Mouse (Mus musculus) intestine, embryonic 14.5 days (tissue): ENCODE measurements at regions not wholly inside any gene's neighbourhood (a gene's known extent, or its start where the extent isn't known, plus 50 kb on each side); places are given as distances from the start of the nearest gene placed in this dataset.

Experiments
- ATAC-seq: fragments of 200-750 bp; cut with Nextera tagmentation; replicated peaks from 2 replicates; pipeline ENCODE4 v1.8.0; 2017; ENCODE audit warnings: low read depth, moderate number of reproducible peaks, moderate TSS enrichment, moderate library complexity; ENCODE audit not compliant: low FRiP score, low TSS enrichment
- DNase-seq: peaks from one replicate; pipeline ENCODE4 v3.0.0-alpha.2; 2018; ENCODE audit warnings: low spot score
- H3K27ac ChIP-seq: fragments of 300-500 bp; sonication (generic); 2 replicates; pipeline ENCODE4 v1.5.1; 2014; ENCODE audit warnings: low read depth, mild to moderate bottlenecking, control low read depth
- H3K27me3 ChIP-seq: fragments of 300-500 bp; sonication (generic); replicated peaks from 2 replicates; pipeline ENCODE4 v1.6.1; 2014; ENCODE audit warnings: low read length, control low read depth; ENCODE audit not compliant: control insufficient read depth, insufficient read depth
- H3K36me3 ChIP-seq: fragments of 300-500 bp; sonication (generic); 2 replicates; pipeline ENCODE4 v1.6.1; 2014; ENCODE audit warnings: low read length, control low read depth; ENCODE audit not compliant: control insufficient read depth, insufficient read depth
- H3K4me1 ChIP-seq: fragments of 300-500 bp; sonication (generic); replicated peaks from 2 replicates; pipeline ENCODE4 v1.6.1; 2014; ENCODE audit warnings: low read length, control low read depth, mixed read lengths; ENCODE audit not compliant: control insufficient read depth, insufficient read depth
- H3K4me2 ChIP-seq: fragments of 300-500 bp; sonication (generic); 2 replicates; pipeline ENCODE4 v1.6.1; 2014; ENCODE audit warnings: low read length
- H3K4me3 ChIP-seq: fragments of 300-500 bp; sonication (generic); 2 replicates; pipeline ENCODE4 v1.5.1; 2014; ENCODE audit warnings: low read depth, low read length, control low read depth, mixed read lengths
- H3K9ac ChIP-seq: fragments of 300-500 bp; sonication (generic); 2 replicates; pipeline ENCODE4 v1.6.1; 2014; ENCODE audit warnings: mild to moderate bottlenecking, low read length
- H3K9me3 ChIP-seq: fragments of 300-500 bp; sonication (generic); 2 replicates; pipeline ENCODE4 v1.6.1; 2016; ENCODE audit warnings: low read length, control low read depth; ENCODE audit not compliant: control insufficient read depth
- WGBS: fragments of 180-500 bp; shearing (Covaris S2); extraction: QIAGEN DNeasy Blood & Tissue Kit; methylation state at CpG from one replicate; pipeline ENCODE4 v1.1.7; 2014; 5-methylcytosine and 5-hydroxymethylcytosine counted together

- Histone ChIP-seq H3K36me3 (no peaks in the 10 kb centered on the region), H3K9ac (no peak overlapping the region), H3K27ac (no peak overlapping the region), H3K4me3 (no peak overlapping the region), H3K4me2 (no peak overlapping the region), H3K27me3 (no peaks in the 10 kb centered on the region), H3K4me1 (no peaks in the 10 kb centered on the region), H3K9me3 (no peaks in the 10 kb centered on the region)
- no peak for DNase-seq
- 68% methylated on average over 6 of the region's 6 CpGs for WGBS
- no peak for ATAC-seq
Observed at GRCm38 (mm10) chr1:184402985-184403384, 329.4 kb downstream of the Hlx start.

GRCm38 (mm10) chr1:184395215-184395614, 337.2 kb downstream of the Hlx start:
- WGBS: 52% methylated on average over 15 of the region's 15 CpGs
- H3K27me3 ChIP-seq: no peaks in the 10 kb centered on the region
- peak overlapping the region; percentile 25 for H3K4me2 ChIP-seq
- H3K36me3 ChIP-seq: no peaks in the 10 kb centered on the region
- H3K9me3 ChIP-seq: no peaks in the 10 kb centered on the region
- no peak overlapping the region for H3K9ac ChIP-seq
- no peaks in the 10 kb centered on the region; the same call in 1 of the 2 replicates for H3K4me1 ChIP-seq
- H3K27ac ChIP-seq: peak overlapping the region; percentile 68; the same call in 1 of the 2 replicates
- no peak for ATAC-seq
- peak; percentile 77 for DNase-seq
- no peak overlapping the region for H3K4me3 ChIP-seq

GRCm38 (mm10) chr1:184394559-184395194, 337.7 kb downstream of the Hlx start:
- peak overlapping the region; percentile 68 for H3K27ac ChIP-seq
- H3K4me3 ChIP-seq: no peak overlapping the region
- H3K27me3 ChIP-seq: no peaks in the 10 kb centered on the region
- ATAC-seq (no peak), DNase-seq (no peak)
- peak overlapping the region; percentile 25 for H3K4me2 ChIP-seq
- WGBS: 39% methylated on average over 12 of the region's 12 CpGs
- H3K9me3 ChIP-seq: no peaks in the 10 kb centered on the region
- no peaks in the 10 kb centered on the region for H3K36me3 ChIP-seq
- no peak overlapping the region for H3K9ac ChIP-seq
- H3K4me1 ChIP-seq: no peaks in the 10 kb centered on the region; the same call in 1 of the 2 replicates

GRCm38 (mm10) chr1:184384088-184384823, 348.2 kb downstream of the Hlx start:
- H3K27ac ChIP-seq: no peak overlapping the region
- no peak overlapping the region for H3K4me2 ChIP-seq
- H3K9me3 ChIP-seq: no peaks in the 10 kb centered on the region
- H3K27me3 ChIP-seq: no peaks in the 10 kb centered on the region
- H3K36me3 ChIP-seq: no peaks in the 10 kb centered on the region
- DNase-seq (no peak), ATAC-seq (no peak)
- no peaks in the 10 kb centered on the region for H3K4me1 ChIP-seq
- no peak overlapping the region for H3K9ac ChIP-seq
- H3K4me3 ChIP-seq: no peak overlapping the region
- WGBS: 77% methylated on average over 7 of the region's 7 CpGs

- no peak overlapping the region for H3K9ac ChIP-seq
- no peak overlapping the region for H3K27ac ChIP-seq
- no peak overlapping the region for H3K4me3 ChIP-seq
- WGBS: 79% methylated on average over 1 of the region's 1 CpGs
- ATAC-seq (no peak), DNase-seq (no peak)
- no peaks in the 10 kb centered on the region for H3K27me3 ChIP-seq
- 0 out of 2 replicates have a peak, but pooled peaks cover 3% of the 10 kb centered on the region for H3K9me3 ChIP-seq
- no peak overlapping the region for H3K4me2 ChIP-seq
- no peaks in the 10 kb centered on the region for H3K36me3 ChIP-seq
- no peaks in the 10 kb centered on the region for H3K4me1 ChIP-seq
Observed at GRCm38 (mm10) chr1:184378665-184379064, 344.6 kb upstream of the 1700056E22Rik start.

GRCm38 (mm10) chr1:184365026-184365425, 330.9 kb upstream of the 1700056E22Rik start:
- Histone ChIP-seq H3K27me3 (no peaks in the 10 kb centered on the region), H3K4me1 (no peaks in the 10 kb centered on the region), H3K9ac (no peak overlapping the region), H3K4me2 (no peak overlapping the region), H3K9me3 (0 out of 2 replicates have a peak, but pooled peaks cover 5% of the 10 kb centered on the region), H3K27ac (no peak overlapping the region), H3K4me3 (no peak overlapping the region), H3K36me3 (no peaks in the 10 kb centered on the region)
- DNase-seq (no peak), ATAC-seq (no peak)

- H3K4me2 ChIP-seq: no peak overlapping the region
- no peak overlapping the region for H3K4me3 ChIP-seq
- no peak for DNase-seq
- 70% methylated on average over 6 of the region's 6 CpGs for WGBS
- H3K27me3 ChIP-seq: no peaks in the 10 kb centered on the region
- no peak overlapping the region for H3K9ac ChIP-seq
- no peaks in the 10 kb centered on the region for H3K36me3 ChIP-seq
- H3K27ac ChIP-seq: no peak overlapping the region
- no peaks in the 10 kb centered on the region for H3K9me3 ChIP-seq
- H3K4me1 ChIP-seq: no peaks in the 10 kb centered on the region
- ATAC-seq: no peak
Observed at GRCm38 (mm10) chr1:184358226-184358568, 324.1 kb upstream of the 1700056E22Rik start.

- Histone ChIP-seq H3K9ac (no peak overlapping the region), H3K9me3 (no peaks in the 10 kb centered on the region), H3K4me2 (no peak overlapping the region), H3K4me1 (no peaks in the 10 kb centered on the region), H3K27me3 (no peaks in the 10 kb centered on the region), H3K27ac (no peak overlapping the region), H3K36me3 (no peaks in the 10 kb centered on the region), H3K4me3 (no peak overlapping the region)
- WGBS: 50% methylated on average over 4 of the region's 4 CpGs
- no peak for DNase-seq
- no peak for ATAC-seq
Observed at GRCm38 (mm10) chr1:184357474-184358225, 323.5 kb upstream of the 1700056E22Rik start.
